Mouse (Mus musculus) spleen, adult 2 months (tissue): ENCODE results near the gene Iqcb1. TPM values are rescaled to one million over a fixed set of nuclear protein-coding genes. Genes with fewer than 3 reads are reported as not detected.

Source experiments
- DNase-seq, 2 experiments: peaks; one replicate each; pipeline versions ENCODE4 v3.0.0 to v3.0.0-alpha.2; 2012 to 2021; ENCODE audit warnings: low spot score in 2 of 2, low read depth in 1 of 2
- H3K27ac ChIP-seq: fragments of 200-500 bp; 2 replicates; pipeline ENCODE4 v1.5.1; 2012; ENCODE audit warnings: low read length, inconsistent platforms; ENCODE audit not compliant: insufficient read depth
- H3K27me3 ChIP-seq: fragments of 200-500 bp; 2 replicates; pipeline ENCODE4 v1.6.1; 2012; ENCODE audit warnings: mild to moderate bottlenecking, moderate library complexity, low read length, inconsistent platforms; ENCODE audit not compliant: control insufficient read depth, insufficient read depth
- H3K36me3 ChIP-seq: fragments of 200-500 bp; 2 replicates; pipeline ENCODE4 v1.6.1; 2012; ENCODE audit warnings: mild to moderate bottlenecking, low read length, inconsistent platforms; ENCODE audit not compliant: control insufficient read depth, insufficient read depth
- H3K4me1 ChIP-seq: fragments of 200-500 bp; 2 replicates; pipeline ENCODE4 v1.6.1; 2011; ENCODE audit warnings: inconsistent platforms; ENCODE audit not compliant: control insufficient read depth, insufficient read depth, insufficient read length
- H3K4me3 ChIP-seq: fragments of 200-500 bp; 2 replicates; pipeline ENCODE4 v1.5.1; 2011; ENCODE audit warnings: mild to moderate bottlenecking, inconsistent platforms; ENCODE audit not compliant: insufficient read depth, insufficient read length; ENCODE audit errors: extremely low read depth
- CTCF ChIP-seq: fragments of 200-500 bp; IDR thresholded peaks from 2 replicates; pipeline ENCODE4 v1.5.1; 2011; ENCODE audit warnings: mild to moderate bottlenecking, inconsistent platforms; ENCODE audit not compliant: insufficient read depth, insufficient read length, insufficient replicate concordance; ENCODE audit errors: extremely low read depth
- POLR2A ChIP-seq: fragments of 200-500 bp; IDR thresholded peaks from 2 replicates; pipeline ENCODE4 v1.6.1; 2011; ENCODE audit warnings: low read depth, low read length, inconsistent platforms
- WGBS: fragments of 180-500 bp; shearing (Covaris S2); methylation state at CpG from one replicate; pipeline ENCODE4 v1.1.7; 2018; 5-methylcytosine and 5-hydroxymethylcytosine counted together
- polyA plus RNA-seq: library from polyadenylated mRNA; depleted of rRNA; stranded (reverse); fragments of >200 nt; gene quantifications from 2 replicates; pipeline ENCODE4 v1.2.3, GENCODE M21; 2012

Iqcb1 gene
- polyA plus RNA-seq, 1 experiment = 1.1 TPM

GRCm38 (mm10) chr16:36874583-36875275 is 46.5 kb downstream of the Iqcb1 start, which contains the start of the genes Eaf2 and Golgb1:
TSS of gene Eaf2 (minus strand) at chr16:36875003.
TSS of gene Golgb1 (plus strand) at chr16:36875140.
- peaks cover 5% of the 10 kb centered on the region; the same call in 1 of the 2 replicates for H3K4me1 ChIP-seq
- H3K4me3 ChIP-seq = peak within 1 kb of the TSS; percentile 81
- peak; percentile 93 to 100 for DNase-seq
- H3K27ac ChIP-seq = peak within 1 kb of the TSS; percentile 93
- WGBS = 1% methylated on average over 43 of the region's 43 CpGs
- H3K27me3 ChIP-seq = no peaks in the 10 kb centered on the region
- TF ChIP-seq POLR2A (peak; percentile 32; the same call in 1 of the 2 replicates), CTCF (no peak)
- peaks cover 4% of the 10 kb centered on the region; the same call in 1 of the 2 replicates for H3K36me3 ChIP-seq

GRCm38 (mm10) chr16:36875276-36875851 is 47.2 kb downstream of the Iqcb1 start:
- 2% methylated on average over 46 of the region's 48 CpGs for WGBS
- no peak for DNase-seq
- peaks cover 5% of the 10 kb centered on the region; the same call in 1 of the 2 replicates for H3K4me1 ChIP-seq
- H3K27me3 ChIP-seq = no peaks in the 10 kb centered on the region
- peak overlapping the region; percentile 44; the same call in 1 of the 2 replicates for H3K27ac ChIP-seq
- H3K36me3 ChIP-seq = peaks cover 4% of the 10 kb centered on the region; the same call in 1 of the 2 replicates
- TF ChIP-seq POLR2A = no peak
- TF ChIP-seq CTCF = no peak
- H3K4me3 ChIP-seq = peak overlapping the region; percentile 68

- Histone ChIP-seq H3K4me1 (peaks cover 5% of the 10 kb centered on the region; the same call in 1 of the 2 replicates), H3K36me3 (no peaks in the 10 kb centered on the region), H3K27me3 (no peaks in the 10 kb centered on the region), H3K27ac (no peak overlapping the region), H3K4me3 (no peak overlapping the region)
- whole genome bisulfite sequencing = 70% methylated on average over 5 of the region's 5 CpGs
- TF ChIP-seq POLR2A (no peak), CTCF (no peak)
- DNase-seq = peak; percentile 19 to 30
Measured at GRCm38 (mm10) chr16:36877316-36877715, 49.1 kb downstream of the Iqcb1 start.

- 89% methylated on average over 5 of the region's 5 CpGs for WGBS
- DNase-seq = no peak
- no peak overlapping the region for H3K27ac ChIP-seq
- TF ChIP-seq POLR2A (no peak), CTCF (no peak)
- H3K4me1 ChIP-seq = no peaks in the 10 kb centered on the region
- H3K27me3 ChIP-seq = no peaks in the 10 kb centered on the region
- no peak overlapping the region for H3K4me3 ChIP-seq
- H3K36me3 ChIP-seq = peaks cover 9% of the 10 kb centered on the region
Measured at GRCm38 (mm10) chr16:36882737-36883343, 54.7 kb downstream of the Iqcb1 start.

GRCm38 (mm10) chr16:36884881-36885280 is 56.7 kb downstream of the Iqcb1 start:
- Histone ChIP-seq H3K36me3 (peaks cover 13% of the 10 kb centered on the region), H3K4me1 (no peaks in the 10 kb centered on the region), H3K27ac (no peak overlapping the region), H3K4me3 (no peak overlapping the region), H3K27me3 (no peaks in the 10 kb centered on the region)
- DNase-seq = peak; percentile 12 to 27
- no peak for TF ChIP-seq POLR2A
- TF ChIP-seq CTCF = no peak
- 82% methylated on average over 4 of the region's 4 CpGs for WGBS

GRCm38 (mm10) chr16:36885912-36886311 is 57.7 kb downstream of the Iqcb1 start:
- no peak for DNase-seq
- Histone ChIP-seq H3K4me1 (no peaks in the 10 kb centered on the region), H3K4me3 (no peak overlapping the region), H3K27me3 (no peaks in the 10 kb centered on the region), H3K27ac (no peak overlapping the region), H3K36me3 (peaks cover 15% of the 10 kb centered on the region)
- 96% methylated on average over 11 of the region's 11 CpGs for whole genome bisulfite sequencing
- no peak for TF ChIP-seq CTCF
- no peak for TF ChIP-seq POLR2A

- peaks cover 21% of the 10 kb centered on the region for H3K36me3 ChIP-seq
- H3K4me3 ChIP-seq = no peak overlapping the region
- WGBS = 89% methylated on average over 5 of the region's 5 CpGs
- H3K27me3 ChIP-seq = no peaks in the 10 kb centered on the region
- H3K4me1 ChIP-seq = no peaks in the 10 kb centered on the region
- TF ChIP-seq POLR2A (no peak), CTCF (no peak)
- no peak for DNase-seq
- no peak overlapping the region for H3K27ac ChIP-seq
Measured at GRCm38 (mm10) chr16:36887546-36887945, 59.4 kb downstream of the Iqcb1 start.
